Mouse (Mus musculus) c-Kit-positive CD71-negative TER-119-negative erythroid progenitor cells, embryonic 14.5 days (primary cell): Measurements from ENCODE around the gene Khdc3.
"Not testable (repeated sequence)": the region's sequence is repeated elsewhere in the genome, so short reads cannot be mapped to it uniquely, and the experiment has no call there.

Experiments
- DNase-seq: peaks from one replicate; pipeline ENCODE4 v3.0.0-alpha.2; 2013; ENCODE audit warnings: low read depth

Gene Khdc3

DNA sequence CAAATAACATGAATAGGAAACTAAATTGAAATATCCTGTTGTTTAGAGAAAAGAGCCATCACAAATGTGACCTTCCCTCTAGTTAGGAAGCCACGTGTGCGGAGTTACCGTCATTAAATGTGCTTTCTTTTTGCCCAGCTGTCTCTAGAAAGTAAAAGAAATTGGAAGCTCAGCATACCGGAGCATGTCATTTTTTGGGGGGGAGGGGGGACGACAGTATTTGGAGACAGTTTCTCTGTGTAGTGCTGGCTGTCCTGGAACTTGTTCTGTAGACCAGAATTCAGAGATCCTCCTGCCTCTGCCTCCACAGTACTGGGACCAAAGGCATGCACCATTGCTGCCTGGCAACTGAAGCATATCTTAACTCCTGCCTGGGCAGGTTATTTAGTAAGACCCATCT is at the start of gene Khdc3:
TSS of gene Khdc3 (plus strand) at position 301 of the 400 bp plus-strand sequence.
- DNase-seq, result no peak

DNA sequence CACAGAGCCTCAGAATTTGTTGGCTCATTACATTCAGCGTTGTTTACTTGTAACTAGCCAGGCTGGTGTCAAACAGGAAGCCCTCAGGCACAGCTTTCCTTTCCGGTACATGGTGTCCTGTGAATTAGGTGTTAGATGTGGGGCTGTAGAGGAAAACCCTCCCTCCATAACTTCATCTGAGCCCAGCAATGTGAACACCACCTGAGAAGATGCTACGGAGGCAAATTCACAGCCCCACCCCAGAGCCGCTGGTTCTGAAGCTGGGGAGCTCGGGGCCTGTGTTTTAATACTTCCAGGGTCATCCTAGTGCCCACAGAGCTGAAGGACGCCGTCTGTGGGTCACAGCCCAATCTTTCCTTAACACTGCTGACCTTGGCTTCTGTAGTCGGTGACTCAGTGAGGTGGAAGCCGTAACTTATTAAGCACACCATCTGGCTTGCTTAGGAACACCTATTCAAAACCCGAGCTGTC is 46.2 kb upstream of the Khdc3 start:
- no peak for DNase-seq

DNA sequence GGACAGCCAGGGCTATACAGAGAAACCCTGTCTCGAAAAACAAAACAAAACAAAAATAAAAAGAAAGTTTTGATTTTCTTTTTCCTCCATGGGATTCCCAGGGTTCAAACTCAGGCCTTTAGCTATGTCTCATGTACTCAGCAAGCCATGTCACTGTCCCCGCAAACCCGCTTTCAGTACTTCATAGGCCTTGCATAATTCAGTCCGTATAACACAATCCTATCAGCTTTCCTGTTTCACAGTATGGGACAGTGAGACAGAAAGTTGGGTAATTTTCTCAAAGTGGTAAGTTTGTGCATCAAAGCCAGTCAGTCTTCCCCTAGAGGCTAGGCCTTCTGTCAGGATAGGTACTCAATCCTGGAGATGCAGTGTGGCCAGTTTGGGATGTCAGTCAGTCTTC is 42.4 kb upstream of the Khdc3 start:
- no peak for DNase-seq

DNA sequence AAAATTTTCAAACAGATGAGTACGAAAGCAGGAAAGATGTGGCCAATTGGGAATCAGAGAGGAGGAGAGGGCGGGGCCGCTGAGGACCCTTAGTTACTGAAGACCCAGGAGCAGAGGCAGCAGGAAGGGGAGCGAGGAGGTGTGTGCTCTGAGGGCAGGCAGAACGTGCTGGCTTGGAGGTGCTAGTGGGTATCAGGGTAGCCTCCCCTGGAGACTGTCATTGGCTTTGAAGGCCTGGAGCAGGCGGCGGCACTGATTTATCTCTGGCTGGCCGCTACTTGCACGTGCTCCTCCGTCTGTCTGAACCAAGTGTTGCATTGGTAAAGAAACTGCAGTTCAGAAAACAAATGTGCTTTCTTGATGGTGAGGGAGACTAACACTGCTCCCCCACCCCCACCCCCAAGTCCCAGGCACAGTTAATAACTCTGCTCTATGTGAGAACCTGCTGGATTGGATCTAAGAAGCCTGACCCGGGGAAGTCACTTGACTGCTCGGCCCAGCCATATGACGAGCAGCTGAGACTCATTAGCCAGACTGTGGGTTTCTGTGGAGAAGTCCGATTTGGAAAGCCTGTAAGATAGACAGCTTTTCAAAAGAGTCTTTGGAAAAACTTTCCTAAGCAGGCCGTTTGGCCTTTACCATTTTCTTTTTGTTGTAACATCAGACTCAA is 37.9 kb upstream of the Khdc3 start:
- DNase-seq, result no peak

DNA sequence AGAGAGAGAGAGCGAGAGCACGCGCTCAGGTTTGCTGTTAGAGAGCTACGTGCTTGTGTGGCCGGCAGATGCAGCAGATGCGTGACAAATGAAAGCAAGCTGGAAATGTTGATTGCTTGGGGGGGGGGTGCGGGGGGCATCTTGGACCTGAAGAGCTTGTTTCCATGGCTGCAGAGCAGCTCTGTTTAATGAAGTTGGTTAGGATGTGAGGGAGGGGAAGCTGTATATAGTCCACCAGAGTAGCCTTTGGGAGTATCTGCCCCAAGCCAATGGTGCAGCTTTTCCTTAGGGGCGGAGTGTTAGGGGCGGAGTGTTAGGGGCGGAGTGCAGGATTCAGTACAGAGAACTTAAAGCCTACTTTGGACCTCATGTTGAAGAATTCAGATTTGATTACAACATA is 34.5 kb upstream of the Khdc3 start:
- no peak for DNase-seq

DNA sequence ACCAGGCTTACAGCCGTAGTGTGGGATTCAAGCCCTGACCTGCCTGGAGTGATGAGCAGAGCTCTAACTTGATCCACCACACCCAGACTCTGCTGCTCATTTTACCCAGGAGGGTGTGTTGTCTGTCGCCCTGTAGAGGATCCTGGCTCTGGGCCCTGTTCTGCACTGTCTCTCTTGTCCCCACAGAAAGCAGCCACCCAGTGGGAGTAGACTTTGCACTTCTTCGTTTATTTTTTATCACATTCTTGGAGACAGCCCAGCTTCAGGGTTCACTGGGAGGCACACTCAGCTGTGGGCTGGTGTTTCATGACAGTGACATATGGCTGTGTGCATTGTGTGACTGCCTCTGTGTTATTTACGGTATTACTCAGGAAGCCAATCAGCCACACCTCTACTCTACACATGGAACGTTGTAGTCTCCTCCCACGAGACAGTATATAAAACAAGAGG is 33.4 kb upstream of the Khdc3 start:
- no peak for DNase-seq

DNA sequence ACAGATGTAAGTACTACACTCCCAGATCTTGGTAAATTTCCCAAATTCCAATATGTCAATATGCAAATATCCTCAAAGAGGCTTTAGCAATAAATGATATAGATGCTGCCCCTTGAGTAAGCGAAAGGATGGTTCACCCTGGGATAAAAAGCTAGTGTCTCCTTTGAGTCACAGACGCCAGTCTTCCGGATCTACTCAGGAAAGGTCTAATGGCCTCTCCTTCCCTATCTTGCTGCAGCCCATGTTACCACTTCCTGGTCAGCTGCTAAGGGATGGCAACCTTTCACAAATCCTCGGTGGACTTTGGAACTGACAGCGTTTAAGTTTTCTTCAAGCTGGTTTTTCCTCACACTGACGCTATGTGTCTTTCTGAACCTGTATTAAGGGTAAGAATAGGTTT is 32.9 kb upstream of the Khdc3 start:
- DNase-seq, result no peak

DNA sequence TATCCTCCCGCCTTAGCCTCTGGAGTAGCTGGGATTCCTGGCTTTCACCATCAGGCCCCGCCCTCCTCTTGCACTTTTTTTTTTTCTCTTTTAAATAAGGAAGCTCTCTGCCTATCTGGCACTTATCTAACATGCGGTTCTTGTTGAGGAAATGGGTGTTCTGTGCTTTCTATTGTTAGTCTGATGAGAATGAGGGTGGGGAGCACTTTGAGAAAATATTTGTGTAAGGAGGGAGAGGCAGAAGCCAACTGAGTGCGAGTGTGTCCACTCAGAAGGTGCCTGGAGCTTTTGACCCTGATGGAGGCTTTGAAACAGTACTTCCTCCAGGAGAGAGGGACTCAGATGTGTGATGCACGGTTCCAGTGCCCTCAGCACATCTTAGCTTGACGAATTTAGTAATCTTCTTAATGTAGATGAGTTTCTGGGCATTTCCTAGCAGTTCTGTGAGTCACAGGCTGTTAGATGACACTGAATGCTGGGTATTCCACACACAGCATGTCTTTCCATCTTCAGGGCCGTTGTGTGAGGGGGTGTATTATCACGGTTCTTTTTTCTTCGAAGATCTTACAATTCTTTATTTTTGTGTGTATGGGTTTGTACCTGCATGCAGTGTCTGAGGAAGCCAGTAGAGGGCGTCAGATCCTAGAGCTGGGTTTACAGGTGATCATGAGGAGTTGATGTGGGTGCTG is 30.5 kb upstream of the Khdc3 start:
- no peak for DNase-seq

DNA sequence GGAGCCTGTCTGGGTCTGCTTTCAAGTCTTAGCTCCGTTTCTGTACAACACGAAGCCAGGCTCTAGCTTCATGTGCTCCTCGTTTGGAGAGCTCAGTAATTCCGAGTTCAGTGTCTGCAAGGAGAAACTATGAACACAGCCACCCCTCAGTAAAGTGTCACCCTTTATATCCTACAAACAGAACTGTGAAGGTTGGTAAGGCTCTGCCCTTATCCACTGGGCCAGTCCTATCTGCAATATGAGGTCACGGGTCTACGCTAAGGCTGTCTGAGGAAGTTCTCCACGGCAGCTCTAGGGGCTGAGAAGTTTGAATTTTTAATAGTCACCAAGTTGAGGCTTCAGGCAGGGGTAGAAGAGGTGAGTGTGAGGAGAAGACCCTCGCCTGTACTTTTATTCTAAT is 29.2 kb upstream of the Khdc3 start:
- DNase-seq, result no peak

DNA sequence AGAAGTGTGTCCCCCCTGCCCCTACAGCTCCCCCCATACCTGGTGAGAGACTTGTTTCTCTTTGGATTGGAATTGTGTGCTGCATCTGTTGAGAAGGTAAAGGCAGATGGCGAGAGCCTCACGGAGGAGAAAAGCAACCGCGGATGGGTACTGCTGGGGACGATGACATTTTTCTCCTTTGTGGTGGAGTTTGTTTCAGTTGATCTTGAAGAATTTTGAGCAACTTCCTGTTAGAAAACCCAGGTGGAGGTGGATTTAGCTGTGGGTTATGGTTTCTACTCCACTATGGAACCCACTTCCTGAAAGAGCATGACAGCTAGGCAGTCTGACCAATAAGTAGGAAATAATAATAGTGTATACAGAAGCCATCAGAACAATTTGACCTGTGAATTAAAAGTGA is 28.5 kb upstream of the Khdc3 start:
- no peak for DNase-seq

DNA sequence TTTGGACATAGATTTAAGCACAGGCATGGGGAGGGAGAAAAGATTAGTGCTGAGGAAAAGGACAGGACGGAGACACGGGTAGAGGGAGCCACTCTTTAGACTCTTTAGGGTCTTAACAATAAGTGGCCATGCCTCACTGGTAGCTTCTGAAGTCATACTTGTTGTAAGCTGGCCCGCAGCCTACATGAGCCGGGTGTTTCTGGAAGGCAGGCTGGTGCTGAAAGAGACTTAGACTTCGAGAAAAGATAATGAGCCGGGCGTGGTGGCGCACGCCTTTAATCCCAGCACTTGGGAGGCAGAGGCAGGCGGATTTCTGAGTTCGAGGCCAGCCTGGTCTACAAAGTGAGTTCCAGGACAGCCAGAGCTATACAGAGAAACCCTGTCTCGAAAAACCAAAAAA is 22.3 kb upstream of the Khdc3 start:
- DNase-seq, result not testable (repeated sequence)

DNA sequence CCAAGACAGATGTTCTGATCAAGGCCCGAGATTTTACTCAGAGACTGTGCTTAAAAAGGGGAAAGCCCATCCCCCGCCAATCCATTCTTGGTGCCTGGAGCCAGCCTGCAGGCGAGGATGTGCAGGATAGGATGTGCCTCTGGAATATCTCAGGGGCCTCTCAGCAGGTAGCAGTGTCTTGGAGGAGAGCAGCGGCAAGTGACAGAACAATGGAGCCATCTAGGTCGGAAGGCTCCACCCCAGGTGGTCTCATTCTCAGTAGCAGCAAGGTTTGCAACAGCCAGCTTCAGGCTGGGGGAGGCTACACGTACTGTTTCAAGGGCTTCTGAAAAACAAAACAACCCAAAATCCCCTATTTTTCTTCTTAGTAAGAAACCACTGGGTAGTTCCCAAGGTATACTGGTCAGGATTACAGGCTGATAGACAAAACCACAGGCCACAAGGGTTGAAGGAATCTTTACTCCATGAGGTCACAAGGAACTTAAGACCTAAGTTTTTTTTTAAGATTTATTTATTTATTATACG is 21.8 kb upstream of the Khdc3 start:
- DNase-seq, result no peak

DNA sequence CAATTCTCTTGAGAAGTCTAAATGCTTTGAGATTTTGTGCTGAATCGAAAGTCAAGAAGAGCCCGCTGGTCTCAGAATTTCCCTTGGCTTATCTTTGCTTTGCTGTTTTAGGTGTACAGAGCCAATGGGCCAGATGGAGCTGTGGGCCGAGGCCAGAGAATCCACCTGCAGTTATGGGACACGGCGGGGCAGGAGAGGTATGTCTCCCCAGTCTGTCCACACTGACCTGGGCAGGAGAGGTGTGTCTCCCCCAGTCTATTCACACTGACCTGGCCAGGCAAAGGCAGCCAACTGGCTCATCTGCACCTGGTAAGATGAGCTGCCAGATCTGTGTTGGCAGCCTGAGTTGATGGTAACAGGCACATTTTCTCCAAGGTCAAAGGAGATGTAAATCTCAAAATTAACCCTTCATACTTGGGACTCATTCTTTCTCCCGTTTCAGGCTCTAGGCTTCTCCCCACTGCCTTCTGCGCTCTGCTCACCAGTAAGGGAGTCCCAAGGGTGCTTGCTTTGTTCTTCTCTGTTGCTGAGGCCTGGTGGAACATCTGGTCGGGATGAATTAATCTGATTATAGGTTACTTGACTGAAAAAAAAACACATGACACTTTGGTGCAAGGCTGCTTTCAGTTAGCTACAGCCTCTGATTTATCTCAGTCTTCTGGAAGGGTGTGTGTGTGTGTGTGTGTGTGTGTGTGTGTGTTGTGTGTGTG is 19.2 kb upstream of the Khdc3 start:
- DNase-seq, result no peak

DNA sequence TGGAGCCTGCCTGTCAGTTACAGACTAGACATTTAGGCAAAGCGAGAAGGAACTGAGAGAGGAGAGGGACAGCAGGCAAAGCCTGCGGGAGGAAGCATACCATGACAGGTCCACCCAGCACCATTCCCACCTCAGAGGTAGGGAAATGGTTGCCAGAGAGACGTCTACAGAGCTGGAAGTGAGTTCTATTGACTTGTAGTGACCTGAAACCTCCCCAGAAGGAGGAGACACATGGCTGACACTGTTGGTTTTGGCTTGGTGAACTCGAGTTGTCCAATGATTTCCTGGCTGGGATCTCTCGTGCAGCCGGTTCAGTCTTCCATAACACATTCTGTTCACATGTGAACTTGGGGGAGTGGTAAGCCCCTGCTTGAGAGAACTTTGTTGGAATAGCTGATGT is 17.7 kb upstream of the Khdc3 start:
- no peak for DNase-seq

DNA sequence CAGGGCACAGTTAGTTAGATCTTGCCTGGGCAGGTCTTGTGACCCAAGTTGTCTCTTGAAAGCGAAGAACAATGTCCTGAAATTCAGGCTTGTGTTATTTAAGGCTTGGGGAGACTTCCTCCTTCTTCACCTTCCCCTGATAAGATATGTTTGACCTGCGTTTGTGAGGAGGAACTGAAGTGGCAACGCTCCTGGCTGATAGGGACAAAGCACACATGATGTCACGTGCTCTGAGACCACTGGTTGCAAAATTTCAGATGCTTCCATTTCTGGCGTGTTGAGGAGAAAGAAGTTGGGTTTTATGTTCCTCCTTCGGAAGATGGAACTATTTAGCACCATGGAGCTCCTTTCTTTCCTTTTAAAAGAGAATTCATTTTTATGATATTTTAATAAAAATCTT is 15.8 kb upstream of the Khdc3 start:
- DNase-seq, result no peak

DNA sequence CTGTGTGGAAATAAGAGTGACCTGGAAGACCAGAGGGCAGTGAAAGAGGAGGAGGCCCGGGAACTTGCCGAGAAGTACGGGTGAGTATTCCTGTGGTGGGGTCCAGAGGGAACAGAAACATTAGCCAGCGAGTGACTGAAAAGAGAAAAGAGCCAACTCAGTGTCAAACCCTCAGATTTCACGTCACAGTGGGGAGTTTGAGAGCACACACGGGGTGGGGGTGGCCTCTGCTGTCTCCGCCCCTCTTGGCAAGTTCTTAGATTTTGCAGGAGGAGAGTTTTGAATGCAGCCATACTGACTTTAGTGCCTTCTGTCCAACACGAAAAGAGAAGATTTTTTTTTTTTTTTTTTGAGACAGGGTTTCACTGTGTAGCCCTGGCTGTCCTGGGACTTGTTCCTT is 14.5 kb upstream of the Khdc3 start:
- no peak for DNase-seq

DNA sequence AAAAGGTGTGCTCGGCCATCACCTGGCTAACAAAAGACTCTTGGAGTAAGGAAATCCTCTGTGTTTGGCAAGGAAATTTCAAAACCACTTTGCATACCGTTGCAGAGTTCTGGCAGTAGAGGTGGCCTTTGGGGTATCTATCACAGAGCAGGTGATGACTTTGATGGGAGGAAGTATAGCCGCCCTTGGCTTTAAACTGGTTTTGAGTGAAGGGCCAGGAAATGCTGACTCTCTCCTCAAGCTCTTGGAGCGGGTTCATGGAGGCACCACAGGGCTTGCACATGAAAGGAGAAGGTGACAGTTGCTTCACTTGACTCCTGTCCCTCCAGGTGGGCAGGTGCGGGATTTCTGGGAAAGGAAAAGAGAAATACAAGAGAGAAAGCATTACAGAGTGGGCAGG is 14.1 kb upstream of the Khdc3 start:
- DNase-seq, result no peak

DNA sequence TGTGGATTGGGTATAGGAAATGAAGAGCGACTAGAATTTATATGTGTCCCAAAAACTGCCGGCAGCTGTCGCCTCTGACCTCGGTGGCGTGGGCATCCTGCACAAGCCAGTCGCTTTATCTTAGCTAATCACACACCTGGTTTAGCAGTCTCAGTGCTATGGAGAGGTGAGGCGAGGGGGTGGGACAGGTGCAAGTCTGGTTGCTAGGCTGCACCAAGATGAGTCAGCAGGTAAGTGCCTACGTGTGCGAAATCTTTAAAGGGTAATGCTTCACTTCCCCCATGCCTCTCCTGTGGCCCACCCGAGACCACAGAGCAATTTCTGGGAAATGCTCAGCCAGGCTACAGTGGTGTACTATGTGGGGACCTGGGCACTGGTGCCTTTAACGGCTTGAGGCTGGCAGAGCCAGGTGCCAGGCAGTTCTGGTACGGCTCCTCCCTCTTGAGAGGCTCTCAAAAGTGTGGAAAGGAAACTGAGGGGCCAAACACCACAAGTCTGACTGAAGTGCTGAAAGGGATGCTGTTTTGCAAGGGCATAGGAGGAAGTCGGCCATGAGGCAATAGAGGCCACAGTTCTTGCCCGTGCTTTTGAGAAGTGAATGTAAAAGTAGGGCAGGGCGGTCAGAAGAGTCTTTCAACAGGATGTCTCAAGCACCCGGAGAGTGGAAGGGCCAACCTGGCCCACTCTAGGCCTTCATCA is 12.3 kb upstream of the Khdc3 start:
- no peak for DNase-seq

DNA sequence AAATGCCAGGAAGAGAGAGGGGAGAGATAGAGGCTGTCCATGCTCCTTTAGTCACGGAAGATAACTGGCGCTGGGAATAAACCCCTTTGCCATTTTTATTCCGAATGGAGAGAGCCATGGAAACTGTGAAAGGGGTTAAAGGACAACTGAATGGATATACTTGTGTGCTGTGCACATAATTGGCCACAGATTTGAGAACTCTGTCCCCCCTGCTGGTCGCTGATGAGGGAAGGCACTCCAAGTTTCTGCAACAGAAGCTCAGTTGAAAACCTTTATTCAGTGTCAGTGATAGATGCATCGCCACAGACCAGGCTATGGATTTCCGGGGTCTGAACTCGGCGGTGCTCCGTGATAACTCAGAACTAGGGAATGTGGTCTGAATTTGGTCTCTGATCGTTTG is 11.5 kb upstream of the Khdc3 start:
- DNase-seq, result no peak

DNA sequence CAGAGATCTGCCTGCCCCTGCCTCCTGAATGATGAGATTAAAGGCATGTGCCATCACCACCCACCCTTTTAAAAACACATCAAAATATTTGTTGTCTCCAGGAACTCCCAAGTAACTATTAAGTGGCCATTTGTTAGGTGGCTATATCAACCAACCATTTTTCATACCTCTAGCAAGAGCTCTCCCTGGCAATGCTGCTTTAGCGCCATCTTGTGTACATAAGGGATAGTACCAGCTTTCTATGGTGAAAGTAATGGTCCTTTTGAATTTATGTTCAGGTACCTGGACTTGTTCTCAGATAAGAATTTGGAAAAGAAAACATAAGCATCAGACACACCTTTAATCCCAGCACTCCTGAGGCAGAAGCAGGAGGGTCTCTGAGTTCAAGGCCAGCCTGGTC is 9.9 kb upstream of the Khdc3 start:
- no peak for DNase-seq

DNA sequence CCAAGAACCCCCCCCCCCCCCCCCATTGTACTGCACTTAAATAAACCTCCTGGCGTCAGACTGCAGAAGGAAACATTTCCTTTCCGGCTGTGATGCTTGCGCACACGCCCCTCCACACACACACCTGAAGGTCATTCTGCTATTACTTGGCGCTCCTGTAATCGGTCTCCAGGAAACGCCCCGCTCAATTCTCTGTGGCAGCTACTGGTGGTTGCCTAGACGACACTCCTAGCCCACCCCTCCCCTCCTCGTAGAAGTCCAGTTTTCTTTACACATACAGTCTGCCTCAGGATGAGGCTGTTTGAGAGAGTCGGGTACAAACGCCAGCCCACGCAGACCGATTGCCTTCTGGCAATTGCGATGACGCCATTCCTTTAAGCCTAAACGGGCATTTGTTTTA is 7.1 kb upstream of the Khdc3 start:
- no peak for DNase-seq

DNA sequence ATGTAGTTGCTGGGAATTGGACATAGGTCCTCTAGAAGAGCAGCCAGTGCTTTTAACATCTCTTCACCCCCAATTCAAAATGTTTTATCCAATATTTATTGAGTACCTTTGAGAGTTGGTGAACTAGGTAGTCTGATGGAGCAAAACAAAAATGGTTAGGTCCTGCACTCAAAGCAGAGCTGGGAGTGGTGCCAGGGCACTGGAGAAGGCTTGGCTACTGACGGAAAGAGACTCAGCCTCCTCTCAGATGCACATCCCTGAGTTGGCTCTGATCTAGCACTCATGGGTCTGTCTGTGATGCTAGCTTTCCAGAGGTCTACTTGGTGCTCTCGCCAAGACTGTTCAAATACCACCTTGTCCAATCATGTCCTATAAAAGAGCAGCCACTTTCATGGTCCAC is 3.7 kb upstream of the Khdc3 start:
- DNase-seq, result no peak
